Mouse (Mus musculus) forebrain, embryonic 11.5 days (tissue): ENCODE measurements around the gene Ldlrad3. TPM values are rescaled to one million over a fixed set of nuclear protein-coding genes. Genes with fewer than 3 reads are reported as not detected.

Source experiments
- ATAC-seq: fragments of 200-750 bp; cut with Nextera tagmentation; replicated peaks from 2 replicates; pipeline ENCODE4 v1.8.0; 2017; ENCODE audit warnings: moderate TSS enrichment; ENCODE audit not compliant: low FRiP score
- DNase-seq: peaks from one replicate; pipeline ENCODE4 v3.0.0-alpha.2; 2017; ENCODE audit warnings: low spot score
- H3K27ac ChIP-seq: fragments of 300-500 bp; sonication (generic); 2 replicates; pipeline ENCODE4 v1.5.1; 2014; ENCODE audit warnings: low read depth, low read length
- H3K27me3 ChIP-seq: fragments of 300-500 bp; sonication (generic); 2 replicates; pipeline ENCODE4 v1.6.1; 2014; ENCODE audit warnings: mild to moderate bottlenecking, low read length, mixed read lengths; ENCODE audit not compliant: control insufficient read depth, insufficient read depth
- H3K36me3 ChIP-seq: fragments of 300-500 bp; sonication (generic); 2 replicates; pipeline ENCODE4 v1.6.1; 2014; ENCODE audit warnings: mild to moderate bottlenecking, low read length, moderate library complexity, mixed read lengths; ENCODE audit not compliant: control insufficient read depth, insufficient read depth
- H3K4me1 ChIP-seq: fragments of 300-500 bp; sonication (generic); replicated peaks from 2 replicates; pipeline ENCODE4 v1.6.1; 2014; ENCODE audit warnings: low read length, mixed read lengths; ENCODE audit not compliant: control insufficient read depth, insufficient read depth
- H3K4me2 ChIP-seq: fragments of 300-500 bp; sonication (generic); 2 replicates; pipeline ENCODE4 v1.6.1; 2014; ENCODE audit warnings: low read depth, mild to moderate bottlenecking, low read length, moderate library complexity, mixed read lengths; ENCODE audit not compliant: severe bottlenecking
- H3K4me3 ChIP-seq: fragments of 300-500 bp; sonication (generic); 2 replicates; pipeline ENCODE4 v1.5.1; 2014; ENCODE audit warnings: low read depth, low read length
- H3K9ac ChIP-seq: fragments of 300-500 bp; sonication (generic); 2 replicates; pipeline ENCODE4 v1.6.1; 2014; ENCODE audit warnings: low read length
- H3K9me3 ChIP-seq: fragments of 300-500 bp; sonication (generic); 2 replicates; pipeline ENCODE4 v1.6.1; 2016; ENCODE audit warnings: low read length, mixed read lengths; ENCODE audit not compliant: control insufficient read depth
- WGBS: fragments of 180-500 bp; shearing (Covaris S2); extraction: QIAGEN DNeasy Blood & Tissue Kit; methylation state at CpG from one replicate; pipeline ENCODE4 v1.1.7; 2014; 5-methylcytosine and 5-hydroxymethylcytosine counted together
- polyA plus RNA-seq: library from polyadenylated mRNA; unstranded; fragments of >200 nt; fragmentation: Nextera tagmentation; extraction: Ambion mirVana; gene quantifications from 2 replicates; pipeline ENCODE4 v1.2.1, GENCODE M21; 2014

The Ldlrad3 gene
- polyA plus RNA-seq, 1 experiment from 2014 or later, result 60.7 TPM

GRCm38 (mm10) chr2:102094773-102095172 lies 91.4 kb downstream of the Ldlrad3 start:
- ATAC-seq (no peak), DNase-seq (no peak)
- Histone ChIP-seq H3K9ac (no peak overlapping the region), H3K4me1 (peaks cover 7% of the 10 kb centered on the region), H3K4me3 (no peak overlapping the region), H3K36me3 (no peaks in the 10 kb centered on the region; the same call in 1 of the 2 replicates), H3K27ac (no peak overlapping the region), H3K9me3 (no peaks in the 10 kb centered on the region), H3K27me3 (no peaks in the 10 kb centered on the region), H3K4me2 (no peak overlapping the region)
- 71% methylated on average over 11 of the region's 11 CpGs for WGBS

- Histone ChIP-seq H3K9me3 (no peaks in the 10 kb centered on the region), H3K27ac (no peak overlapping the region), H3K4me1 (peaks cover 7% of the 10 kb centered on the region), H3K27me3 (no peaks in the 10 kb centered on the region), H3K4me3 (no peak overlapping the region), H3K4me2 (no peak overlapping the region), H3K9ac (no peak overlapping the region), H3K36me3 (no peaks in the 10 kb centered on the region; the same call in 1 of the 2 replicates)
- ATAC-seq (no peak), DNase-seq (no peak)
- WGBS, result 62% methylated on average over 3 of the region's 3 CpGs
Observed at GRCm38 (mm10) chr2:102094281-102094680, 91.9 kb downstream of the Ldlrad3 start.

GRCm38 (mm10) chr2:102092579-102092978 lies 93.6 kb downstream of the Ldlrad3 start:
- Histone ChIP-seq H3K4me2 (no peak overlapping the region), H3K4me3 (no peak overlapping the region), H3K9ac (no peak overlapping the region; the same call in 1 of the 2 replicates), H3K4me1 (peaks cover 7% of the 10 kb centered on the region), H3K36me3 (no peaks in the 10 kb centered on the region; the same call in 1 of the 2 replicates), H3K27me3 (no peaks in the 10 kb centered on the region), H3K9me3 (no peaks in the 10 kb centered on the region), H3K27ac (no peak overlapping the region)
- ATAC-seq (no peak), DNase-seq (no peak)
- WGBS, result 83% methylated on average over 10 of the region's 10 CpGs

- H3K4me2 ChIP-seq, result no peak overlapping the region
- H3K27me3 ChIP-seq, result no peaks in the 10 kb centered on the region
- H3K36me3 ChIP-seq, result no peaks in the 10 kb centered on the region; the same call in 1 of the 2 replicates
- no peaks in the 10 kb centered on the region for H3K9me3 ChIP-seq
- peaks cover 7% of the 10 kb centered on the region for H3K4me1 ChIP-seq
- WGBS, result 55% methylated on average over 8 of the region's 8 CpGs
- no peak overlapping the region; the same call in 1 of the 2 replicates for H3K9ac ChIP-seq
- ATAC-seq, result peak; percentile 75
- no peak overlapping the region for H3K4me3 ChIP-seq
- peak; percentile 81 for DNase-seq
- 0 out of 2 replicates have a peak overlapping the region, but pooled peaks have one; percentile 18 for H3K27ac ChIP-seq
Observed at GRCm38 (mm10) chr2:102091516-102092350, 94.5 kb downstream of the Ldlrad3 start.

GRCm38 (mm10) chr2:102087787-102088186 lies 98.4 kb downstream of the Ldlrad3 start:
- ATAC-seq (no peak), DNase-seq (no peak)
- Histone ChIP-seq H3K27me3 (no peaks in the 10 kb centered on the region), H3K27ac (no peak overlapping the region), H3K36me3 (no peaks in the 10 kb centered on the region), H3K9me3 (no peaks in the 10 kb centered on the region; the same call in 1 of the 2 replicates), H3K4me1 (peaks cover 7% of the 10 kb centered on the region), H3K4me2 (no peak overlapping the region), H3K4me3 (no peak overlapping the region), H3K9ac (no peak overlapping the region)
- WGBS, result 95% methylated on average over 5 of the region's 5 CpGs

GRCm38 (mm10) chr2:102086583-102086982 lies 99.6 kb downstream of the Ldlrad3 start:
- Histone ChIP-seq H3K27ac (no peak overlapping the region), H3K4me3 (no peak overlapping the region), H3K9me3 (no peaks in the 10 kb centered on the region; the same call in 1 of the 2 replicates), H3K27me3 (no peaks in the 10 kb centered on the region), H3K9ac (no peak overlapping the region), H3K36me3 (no peaks in the 10 kb centered on the region), H3K4me1 (no peaks in the 10 kb centered on the region), H3K4me2 (no peak overlapping the region)
- ATAC-seq (no peak), DNase-seq (no peak)
- WGBS, result 96% methylated on average over 23 of the region's 23 CpGs

GRCm38 (mm10) chr2:102082782-102083181 lies 103.4 kb downstream of the Ldlrad3 start:
- no peaks in the 10 kb centered on the region for H3K27me3 ChIP-seq

GRCm38 (mm10) chr2:102077554-102077953 lies 108.6 kb downstream of the Ldlrad3 start:
- ATAC-seq (no peak), DNase-seq (peak; percentile 82)
- H3K4me2 ChIP-seq, result no peak overlapping the region
- no peak overlapping the region for H3K27ac ChIP-seq
- H3K36me3 ChIP-seq, result no peaks in the 10 kb centered on the region
- no peak overlapping the region for H3K4me3 ChIP-seq
- H3K4me1 ChIP-seq, result no peaks in the 10 kb centered on the region
- H3K9ac ChIP-seq, result no peak overlapping the region
- no peaks in the 10 kb centered on the region for H3K9me3 ChIP-seq
- no peaks in the 10 kb centered on the region for H3K27me3 ChIP-seq
- 49% methylated on average over 4 of the region's 4 CpGs for WGBS

More at GRCm38 (mm10) chr2:102082782-102083181, 103.4 kb downstream of the Ldlrad3 start:
- ATAC-seq (no peak), DNase-seq (no peak)
- no peaks in the 10 kb centered on the region; the same call in 1 of the 2 replicates for H3K9me3 ChIP-seq
- H3K36me3 ChIP-seq, result no peaks in the 10 kb centered on the region
- no peak overlapping the region for H3K4me2 ChIP-seq
- H3K27ac ChIP-seq, result no peak overlapping the region
- no peak overlapping the region for H3K9ac ChIP-seq
- H3K4me3 ChIP-seq, result no peak overlapping the region
- no peaks in the 10 kb centered on the region for H3K4me1 ChIP-seq
